Mouse (Mus musculus) inflammation-experienced regulatory T-cells, adult 6 months (primary cell): ENCODE data around the gene Oas1d. TPM values are rescaled to one million over a fixed set of nuclear protein-coding genes. Genes with fewer than 3 reads are reported as not detected.
"Not testable (repeated sequence)": the region's sequence is repeated elsewhere in the genome, so short reads cannot be mapped to it uniquely, and the experiment has no call there.

ENCODE experiments used
- ATAC-seq: one replicate; pipeline ENCODE4 v1.8.0; 2017
- polyA plus RNA-seq, 3 experiments: library from polyadenylated mRNA; unstranded; fragments of 100-300 nt; shearing (Covaris generic); gene quantifications; one replicate each; pipeline ENCODE4 v1.2.1; 2017

Gene Oas1d
- polyA plus RNA-seq = not detected

DNA sequence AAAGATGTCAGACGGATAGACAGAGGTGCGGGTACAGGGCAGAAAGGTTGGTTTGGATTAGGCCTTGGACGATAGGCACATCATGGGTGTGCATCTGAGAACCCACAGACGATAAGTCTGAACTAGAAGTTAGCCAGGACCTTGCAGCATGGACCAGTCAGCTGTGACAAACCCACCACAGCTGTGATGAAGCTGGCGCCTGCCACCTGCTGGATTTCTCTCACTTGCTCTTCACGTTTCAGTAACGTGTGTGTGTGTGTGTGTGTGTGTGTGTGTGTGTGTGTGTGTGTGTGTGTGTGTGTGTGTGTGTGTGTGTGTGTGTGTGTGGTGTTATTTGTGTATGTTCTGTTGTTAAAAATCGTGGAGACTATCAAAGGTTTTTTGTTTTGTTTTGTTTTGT lies at the start of gene Oas1d:
TSS of gene Oas1d (plus strand) at position 333 of the 400 bp plus-strand sequence.
- ATAC-seq = not testable (repeated sequence)

DNA sequence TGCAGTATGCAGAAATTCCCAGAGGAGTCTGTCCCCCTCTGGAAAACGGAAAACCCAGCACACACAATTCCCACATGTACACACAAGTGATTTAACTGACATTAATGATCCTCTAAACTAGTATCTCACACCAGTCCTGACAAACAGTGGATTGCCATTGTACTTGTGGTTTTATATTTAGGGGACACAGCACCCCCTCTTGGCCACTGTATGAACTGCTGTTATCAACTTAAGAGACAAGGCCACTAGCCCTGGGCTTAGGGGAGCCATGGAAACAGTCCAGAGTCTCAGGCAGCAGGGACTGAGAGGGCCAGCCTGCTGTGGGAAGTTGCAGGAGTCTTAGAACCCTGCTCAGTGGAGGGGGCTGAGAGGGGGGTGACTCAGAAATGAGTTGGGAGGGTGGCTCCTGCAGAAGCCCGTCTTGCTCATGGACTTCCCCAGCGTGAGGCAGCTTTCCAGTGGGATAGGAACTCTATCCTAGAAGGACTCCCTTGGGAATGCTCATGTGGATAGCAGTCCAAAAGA lies 48.9 kb upstream of the Oas1d start:
- ATAC-seq = no peak

DNA sequence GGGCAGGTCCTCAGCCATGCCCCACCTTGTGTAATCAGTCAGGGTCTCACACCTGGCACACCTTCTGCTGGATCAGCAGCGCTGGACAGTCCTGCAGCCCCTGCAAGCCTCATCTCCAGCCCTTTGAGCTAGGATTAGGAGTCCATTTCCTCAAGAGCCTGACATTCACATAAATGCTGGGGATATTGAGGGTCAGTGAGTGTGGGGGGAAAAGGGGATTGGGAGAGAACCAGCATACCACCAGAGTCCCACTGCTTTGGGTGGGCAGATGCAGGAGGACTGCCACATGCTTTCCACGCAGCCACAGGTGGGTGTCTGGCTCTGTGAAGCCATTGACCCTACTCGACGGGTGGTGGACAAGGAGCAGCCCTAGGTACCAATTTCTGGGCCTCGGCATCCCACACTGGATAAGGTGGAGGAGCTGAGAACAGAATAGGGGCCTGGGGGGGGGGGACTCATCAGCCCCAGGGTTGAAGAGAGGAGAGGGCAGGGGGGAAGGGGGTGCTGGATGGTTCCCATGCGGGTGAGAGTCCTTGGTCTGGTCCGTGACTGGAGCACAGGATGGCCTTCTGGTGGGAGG lies 44.8 kb upstream of the Oas1d start:
- no peak for ATAC-seq

DNA sequence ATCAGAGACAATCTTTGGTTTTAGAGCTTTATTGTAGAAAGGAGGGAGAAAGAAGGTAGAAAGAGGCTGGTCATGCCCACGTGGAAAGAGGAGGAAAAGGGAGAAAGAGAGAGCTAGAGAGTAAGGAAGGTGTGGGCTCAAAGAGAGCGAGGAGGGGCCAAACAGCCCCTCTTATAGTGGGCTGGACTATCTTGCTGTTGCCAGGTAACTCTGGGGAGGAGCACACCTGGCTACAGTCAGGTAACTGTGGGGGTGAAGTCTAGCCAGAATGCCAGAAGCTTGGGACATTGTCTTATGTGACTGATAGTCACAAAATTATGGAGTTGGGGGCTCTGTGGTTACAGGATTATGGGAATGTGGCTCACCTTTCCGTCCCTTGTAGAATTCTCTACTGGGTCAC lies 44.3 kb upstream of the Oas1d start:
- no peak for ATAC-seq

DNA sequence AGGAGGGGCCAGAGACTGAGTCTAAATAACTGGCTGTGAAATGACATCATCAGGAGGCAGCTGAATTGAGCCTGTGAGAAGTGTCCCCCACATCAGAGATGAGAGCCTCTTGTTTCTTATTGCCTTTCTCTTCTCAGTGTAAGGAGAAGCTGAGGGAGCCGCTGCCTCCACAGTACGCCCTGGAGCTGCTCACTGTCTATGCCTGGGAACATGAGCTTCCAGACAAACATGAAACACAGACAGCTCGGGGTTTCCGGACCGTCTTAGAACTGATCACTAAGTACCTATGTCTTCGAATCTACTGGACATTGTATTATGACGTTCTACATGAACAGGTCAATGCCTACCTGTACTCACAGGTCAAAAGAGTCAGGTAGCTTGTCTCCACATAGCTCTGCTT lies 43.6 kb upstream of the Oas1d start:
- no peak for ATAC-seq

DNA sequence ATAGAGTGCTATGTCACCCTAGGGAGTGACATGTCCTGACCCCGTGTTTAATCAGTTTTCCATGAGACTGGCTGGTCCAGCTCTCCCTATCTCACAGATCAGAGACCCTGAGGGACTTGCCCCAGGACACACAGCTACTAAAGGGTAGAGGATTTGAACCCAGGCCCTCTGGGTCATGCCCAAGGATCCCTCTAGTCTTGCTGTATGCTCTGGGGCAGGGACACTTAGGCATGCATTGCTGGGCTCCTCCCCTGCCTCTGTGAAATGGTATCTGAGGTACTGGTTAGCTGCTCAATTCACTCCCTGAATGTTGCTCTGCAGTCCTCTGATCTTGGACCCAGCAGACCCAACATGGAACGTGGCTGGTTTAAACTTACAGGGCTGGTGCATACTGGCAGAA lies 42.9 kb upstream of the Oas1d start:
- ATAC-seq = no peak

DNA sequence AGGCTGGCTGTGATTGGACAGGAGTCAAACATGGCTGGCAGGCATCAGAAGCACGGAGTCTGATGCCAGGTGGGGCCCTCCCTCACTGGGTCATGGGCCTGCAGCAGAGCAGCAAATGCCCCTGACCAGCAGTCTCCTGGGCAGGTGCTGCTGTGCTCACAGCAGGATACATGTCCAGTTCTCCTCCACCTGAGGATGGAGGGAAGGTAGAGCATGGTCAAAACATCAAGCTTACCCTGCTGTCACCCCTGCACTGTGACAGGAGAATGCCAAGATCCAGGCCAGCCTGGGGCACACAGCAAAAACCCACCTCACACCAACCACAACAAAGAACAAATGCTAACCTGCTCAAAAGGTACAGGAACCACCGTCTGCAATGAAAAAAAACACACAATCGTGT lies 37.5 kb upstream of the Oas1d start:
- ATAC-seq = not testable (repeated sequence)

DNA sequence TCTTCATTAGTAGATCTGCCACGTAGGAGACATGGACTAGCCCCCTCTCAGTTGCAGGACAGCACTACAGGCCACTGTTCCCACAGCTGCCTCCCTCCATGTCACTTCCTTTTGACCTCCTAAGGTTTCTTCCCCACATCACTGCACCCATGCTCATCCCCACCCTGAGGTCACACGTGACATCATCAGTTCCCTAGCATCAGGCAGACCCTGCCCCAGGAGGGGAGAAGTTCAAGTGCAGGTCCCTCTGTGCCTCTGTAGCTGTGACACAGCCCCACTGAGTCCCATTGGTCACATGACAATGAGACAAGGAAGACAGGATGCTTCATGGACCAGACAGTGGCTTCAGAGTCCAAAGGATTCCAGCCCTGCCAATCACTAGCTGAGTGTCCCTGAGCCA lies 36.9 kb upstream of the Oas1d start:
- not testable (repeated sequence) for ATAC-seq

DNA sequence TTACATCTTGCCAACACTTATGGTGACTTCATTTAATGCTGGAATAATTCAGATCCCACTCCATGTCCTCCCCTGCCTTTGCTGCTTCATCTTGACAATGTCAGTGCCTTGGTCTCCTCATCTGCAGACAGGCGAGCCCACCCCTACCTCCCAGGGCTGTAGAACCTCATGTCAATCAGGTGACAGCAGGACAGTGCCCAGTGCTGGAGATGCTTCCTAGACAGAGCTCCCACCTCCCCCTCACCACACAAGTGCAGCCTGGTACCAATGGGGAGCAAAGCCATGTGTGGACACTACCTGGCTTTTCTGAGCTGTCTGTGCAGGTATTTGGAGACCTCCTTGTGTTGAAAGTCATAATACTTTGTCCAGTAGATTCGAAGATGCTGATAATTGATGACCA lies 35.5 kb upstream of the Oas1d start:
- not testable (repeated sequence) for ATAC-seq

DNA sequence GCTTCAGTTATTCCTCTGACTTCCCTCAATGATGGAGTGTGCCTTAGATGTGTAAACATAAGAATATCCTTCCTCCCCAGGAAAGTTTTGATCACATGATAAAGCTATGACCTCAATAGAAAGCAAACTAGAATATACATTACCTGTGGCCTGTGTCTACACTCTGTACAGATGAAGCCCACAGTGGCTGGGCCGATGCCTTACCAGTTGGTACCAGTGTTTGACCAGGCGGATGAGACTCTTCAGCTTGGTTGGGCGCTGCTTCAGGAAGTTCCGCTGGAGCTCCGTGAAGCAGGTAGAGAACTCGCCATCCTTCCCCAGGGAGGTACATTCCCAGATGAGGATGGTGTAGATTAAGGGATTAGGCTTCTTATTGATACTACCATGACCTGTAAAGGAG lies 32.7 kb upstream of the Oas1d start:
- ATAC-seq = not testable (repeated sequence)

DNA sequence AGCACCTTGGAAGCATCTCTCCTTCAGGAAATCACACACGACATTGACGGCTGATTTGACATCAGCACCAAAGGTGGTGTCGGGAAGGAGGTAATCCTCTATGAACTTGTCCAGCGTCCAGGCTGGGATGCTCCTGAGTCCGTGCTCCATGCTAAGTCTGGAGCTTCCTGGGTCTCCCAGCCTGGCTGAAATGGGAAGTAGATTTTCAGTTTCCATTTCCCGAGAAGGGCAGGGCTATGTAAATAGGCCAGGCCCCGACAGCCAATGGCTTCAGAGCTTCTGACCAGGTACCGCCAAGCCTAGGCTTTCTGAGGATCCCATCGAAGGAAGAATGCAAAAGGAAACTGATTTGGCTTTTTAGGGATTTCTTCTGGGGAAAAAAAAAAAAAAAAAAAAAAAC lies 26.9 kb upstream of the Oas1d start, which contains the start of gene Oas1g:
TSS of gene Oas1g (minus strand) at position 201 of the 400 bp plus-strand sequence.
- not testable (repeated sequence) for ATAC-seq

DNA sequence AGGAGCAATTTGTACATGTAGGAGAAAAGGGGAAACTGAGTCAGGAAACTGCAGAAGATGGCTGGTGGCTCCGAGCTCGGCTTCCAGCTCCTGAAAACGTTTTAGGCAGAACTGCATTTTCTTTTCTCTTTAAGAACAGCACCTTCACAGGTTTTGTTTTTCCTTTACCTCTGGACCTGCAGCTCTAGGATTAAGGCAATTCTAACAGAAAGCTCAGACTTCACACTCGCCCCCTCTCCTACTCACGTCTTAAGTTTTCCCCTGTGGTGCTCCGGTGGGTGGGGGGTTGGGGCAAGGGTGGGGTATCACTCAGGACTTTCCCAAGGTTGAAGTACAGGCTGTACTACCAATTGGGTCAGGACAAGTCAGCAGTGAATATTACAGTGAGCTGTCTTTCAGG lies 26.5 kb upstream of the Oas1d start:
- no peak for ATAC-seq

DNA sequence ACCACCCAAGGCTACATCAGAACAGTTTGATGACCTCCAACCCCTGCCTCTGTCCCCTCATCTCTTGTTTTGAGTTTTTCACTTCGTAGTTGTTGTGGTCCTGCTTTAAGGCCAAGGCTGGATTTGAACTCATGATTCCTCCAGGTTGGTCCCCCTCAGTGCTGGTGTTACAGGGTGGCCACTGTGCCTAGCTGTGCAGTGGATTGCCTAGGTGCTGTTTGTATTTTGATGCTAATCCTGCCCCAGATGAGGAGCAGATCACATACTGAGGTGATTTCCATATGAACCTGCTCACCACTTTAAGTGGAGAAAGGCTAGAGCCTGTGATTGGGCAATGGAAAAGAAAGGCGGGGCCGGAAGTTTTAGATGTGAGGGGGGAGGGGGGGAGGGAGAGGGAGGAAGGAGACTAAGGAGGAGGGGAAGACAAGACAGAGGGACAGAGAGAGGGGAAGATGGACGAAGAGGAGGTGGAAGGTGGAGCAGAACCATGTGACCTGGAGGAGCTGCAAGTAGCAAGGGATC lies 26.0 kb upstream of the Oas1d start:
- not testable (repeated sequence) for ATAC-seq

DNA sequence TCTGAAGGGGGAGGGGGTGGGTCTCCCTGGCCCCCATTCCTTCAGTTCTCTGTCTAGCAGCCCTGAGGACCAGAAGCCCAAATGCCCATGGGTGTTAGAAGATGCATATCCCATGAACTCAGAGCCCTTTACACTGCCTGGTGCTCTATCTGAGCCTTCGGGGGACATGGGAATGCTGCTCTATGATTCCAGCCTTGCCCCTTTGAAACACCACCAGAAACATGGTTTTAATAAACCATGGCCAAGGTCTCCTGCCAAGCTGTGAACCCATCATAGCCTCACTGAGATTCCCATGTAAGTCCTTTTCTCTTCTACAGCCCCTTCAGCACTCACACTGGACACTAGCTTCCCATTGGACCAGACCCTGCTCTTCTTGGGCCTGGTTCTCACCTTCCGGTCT lies 24.3 kb upstream of the Oas1d start:
- no peak for ATAC-seq

DNA sequence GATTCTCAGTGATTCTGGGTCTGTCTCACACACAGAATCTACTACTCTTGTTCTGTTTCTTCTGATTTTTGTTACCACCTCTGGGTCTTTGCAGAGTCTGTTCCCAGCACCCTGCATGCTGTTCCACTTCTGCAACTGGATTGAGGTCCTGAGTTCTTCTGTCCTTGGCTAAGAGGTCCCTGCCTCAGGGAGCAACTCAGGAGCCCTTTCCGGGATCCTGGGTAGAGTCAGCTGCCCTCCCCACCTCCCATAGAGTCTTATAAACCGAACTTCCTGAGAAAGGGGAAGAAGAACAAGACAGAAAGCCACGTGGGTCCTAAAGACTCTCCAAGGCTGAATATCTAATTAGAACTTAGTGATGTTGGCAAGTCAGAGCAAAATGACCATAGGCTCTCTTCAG lies 23.3 kb upstream of the Oas1d start:
- no peak for ATAC-seq

DNA sequence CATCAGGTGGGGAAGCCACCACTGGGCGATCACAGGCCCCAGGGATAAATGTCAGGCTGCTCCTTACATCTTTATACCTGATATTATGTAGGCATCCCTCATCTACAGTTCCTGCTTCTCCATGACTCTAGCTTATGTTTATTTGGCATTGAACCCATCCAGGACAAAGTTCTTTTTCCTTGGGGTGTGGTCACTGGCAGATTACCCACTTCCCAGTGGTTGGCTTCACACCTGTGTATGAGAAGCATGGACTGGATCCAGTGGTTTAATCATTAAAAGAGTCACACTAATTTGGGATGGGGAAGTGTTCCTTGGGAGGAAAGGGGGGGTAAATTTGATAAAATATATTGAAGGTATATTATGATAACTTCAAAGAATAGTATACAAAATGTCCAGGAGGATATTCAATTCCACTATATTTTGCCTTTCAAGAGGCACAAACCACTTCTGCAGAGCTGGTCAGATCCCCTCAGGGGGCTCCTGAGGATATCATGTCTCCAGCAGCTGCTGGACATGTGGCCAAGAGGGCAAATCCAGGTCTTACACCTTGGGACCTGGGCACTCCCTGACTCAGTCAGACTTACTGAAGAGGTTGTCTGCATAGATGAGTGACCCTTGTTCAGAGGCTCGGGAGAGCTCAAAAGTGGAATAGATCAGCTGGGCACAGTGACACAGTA lies 22.6 kb upstream of the Oas1d start:
- not testable (repeated sequence) for ATAC-seq

DNA sequence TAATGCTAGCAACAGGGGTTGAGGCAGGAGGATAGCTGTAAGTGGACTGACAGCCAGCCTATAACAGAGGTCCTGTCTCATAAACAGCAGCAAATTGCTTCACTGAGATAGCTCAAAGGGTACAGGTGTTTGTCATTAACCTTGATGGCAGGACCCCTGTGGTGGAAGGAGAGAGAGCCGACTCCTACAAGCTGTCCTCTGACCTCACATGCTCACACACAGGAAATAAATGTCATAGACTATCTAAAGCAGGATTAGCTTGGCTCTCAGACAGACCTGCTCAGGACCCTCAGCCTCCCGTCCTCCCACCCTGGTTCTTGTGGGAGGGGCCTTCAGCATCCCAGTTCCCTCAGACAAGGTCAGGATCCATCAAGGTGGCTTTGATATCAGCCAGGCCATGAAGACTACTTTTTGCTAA lies 22.1 kb upstream of the Oas1d start:
- ATAC-seq = no peak

DNA sequence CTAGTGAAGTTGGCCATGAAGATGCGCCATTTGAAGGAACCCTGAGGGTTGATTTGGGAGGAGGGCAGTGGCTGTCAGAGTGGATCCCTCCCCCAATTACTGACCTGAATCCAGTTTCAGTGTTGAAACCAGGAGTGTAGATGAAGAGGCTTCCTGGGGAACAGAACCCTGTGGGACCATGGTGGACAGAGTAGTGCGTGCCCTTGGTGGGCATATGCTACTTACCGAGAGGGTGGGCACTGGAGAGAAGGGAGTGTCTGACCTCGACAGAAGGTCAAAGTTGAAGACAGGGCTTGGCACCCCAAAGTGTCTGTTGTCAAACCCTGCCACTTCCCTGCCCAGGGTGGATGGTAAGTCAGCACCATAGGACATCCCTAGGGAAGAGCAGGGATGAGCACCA lies 20.5 kb upstream of the Oas1d start:
- not testable (repeated sequence) for ATAC-seq

DNA sequence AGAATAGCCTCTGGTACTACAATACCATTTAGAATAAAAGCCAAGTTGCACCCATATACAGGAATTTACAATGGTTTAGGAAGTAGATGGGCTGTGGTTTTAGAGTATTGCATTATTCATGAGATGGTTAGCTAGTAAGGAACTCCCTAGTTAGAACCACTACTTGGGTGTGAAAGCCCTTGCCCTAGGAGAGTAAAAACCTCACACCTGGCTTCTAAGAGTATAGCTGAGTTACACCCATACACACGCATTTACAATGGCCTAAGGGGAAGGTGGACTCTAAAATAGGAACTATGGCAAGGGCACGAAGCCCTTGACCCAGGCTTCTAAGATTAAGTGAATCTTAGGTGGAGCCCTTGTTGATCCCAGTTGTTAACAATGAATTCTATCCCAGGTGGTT lies 19.6 kb upstream of the Oas1d start:
- ATAC-seq = not testable (repeated sequence)

DNA sequence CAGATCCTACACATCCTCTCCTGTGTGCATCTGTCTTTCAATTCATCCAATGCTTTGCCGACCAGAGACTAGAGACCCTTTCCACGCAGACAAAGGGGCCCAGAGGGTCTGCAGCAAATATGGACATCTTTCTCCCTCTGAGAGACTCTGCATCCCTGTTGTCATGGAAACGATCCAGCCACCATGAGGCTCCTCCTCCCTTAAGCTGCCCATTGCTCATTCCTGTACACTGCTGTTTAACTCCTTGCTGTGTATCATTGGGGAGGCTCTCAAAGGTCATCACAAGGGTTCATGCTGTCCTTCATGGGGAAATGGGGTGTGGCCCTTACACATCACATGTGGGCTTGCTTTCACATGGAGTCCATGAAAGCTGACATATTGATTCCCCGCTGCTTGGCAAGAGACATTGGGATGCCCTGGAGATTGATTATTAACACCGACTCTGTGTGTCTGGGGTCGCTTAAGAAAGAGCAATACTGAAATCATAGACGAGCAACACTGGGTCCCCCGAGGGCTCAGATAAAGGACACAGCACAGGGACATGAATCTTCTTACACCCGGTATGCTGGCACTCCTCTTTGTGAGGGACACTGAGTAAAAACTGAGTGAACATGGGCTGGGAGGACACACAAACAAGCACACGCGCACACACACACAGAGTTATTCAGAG lies 19.0 kb upstream of the Oas1d start:
- ATAC-seq = no peak

DNA sequence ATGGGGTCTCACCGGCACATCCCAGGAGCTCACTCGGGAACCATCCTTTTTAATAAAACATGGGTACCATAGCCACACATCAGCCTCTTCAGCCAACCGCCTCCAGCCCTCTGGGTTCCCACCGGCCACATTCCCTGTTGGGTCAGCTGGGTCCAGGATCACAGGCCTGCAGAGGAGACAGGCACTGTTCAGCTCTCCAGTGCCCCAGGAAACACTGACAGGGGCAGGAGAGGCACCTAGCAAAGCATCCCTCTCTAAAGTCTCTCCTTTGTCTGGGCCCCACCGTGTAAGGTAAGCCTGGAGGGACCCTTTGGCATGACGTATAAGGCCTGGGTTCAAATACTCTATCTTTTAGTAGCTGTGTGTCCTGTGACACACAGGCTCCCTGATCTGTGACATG lies 16.0 kb upstream of the Oas1d start:
- no peak for ATAC-seq

DNA sequence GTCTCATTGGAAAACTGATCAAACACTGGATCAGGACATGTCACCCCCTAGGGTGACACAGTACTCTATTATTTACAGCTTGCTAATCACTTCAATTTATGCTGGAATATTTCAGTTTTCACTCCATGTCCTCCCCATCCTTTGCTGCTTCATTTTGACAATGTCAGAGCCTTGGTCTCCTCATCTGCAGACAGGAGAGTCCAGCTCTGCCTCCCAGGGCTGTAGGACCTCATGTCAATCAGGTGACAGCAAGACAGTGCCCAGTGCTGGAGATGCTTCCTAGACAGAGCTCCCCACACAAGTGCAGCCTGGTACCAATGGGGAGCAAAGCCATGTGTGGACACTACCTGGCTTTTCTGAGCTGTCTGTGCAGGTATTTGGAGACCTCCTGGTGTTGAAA lies 15.6 kb upstream of the Oas1d start:
- ATAC-seq = no peak

DNA sequence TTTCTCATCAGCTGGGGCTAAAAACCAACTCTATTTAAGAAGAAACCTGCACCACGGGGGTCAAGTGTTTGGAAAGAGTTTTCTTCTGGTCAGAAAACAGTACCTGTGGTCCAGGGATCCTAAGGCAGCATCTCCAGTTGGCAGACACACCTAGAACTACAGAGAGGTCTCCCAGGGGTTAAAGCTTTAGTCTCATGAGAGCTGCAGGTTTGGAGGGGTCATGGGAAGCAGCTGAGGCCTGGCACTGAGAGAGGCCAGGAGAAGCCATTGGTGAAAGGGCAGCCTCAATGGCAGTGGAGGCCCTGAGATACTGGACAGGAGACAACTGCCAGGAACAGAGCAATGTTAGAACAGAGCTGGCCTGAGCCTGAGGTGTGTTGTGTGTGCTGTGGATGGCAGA lies 13.7 kb upstream of the Oas1d start:
- no peak for ATAC-seq

DNA sequence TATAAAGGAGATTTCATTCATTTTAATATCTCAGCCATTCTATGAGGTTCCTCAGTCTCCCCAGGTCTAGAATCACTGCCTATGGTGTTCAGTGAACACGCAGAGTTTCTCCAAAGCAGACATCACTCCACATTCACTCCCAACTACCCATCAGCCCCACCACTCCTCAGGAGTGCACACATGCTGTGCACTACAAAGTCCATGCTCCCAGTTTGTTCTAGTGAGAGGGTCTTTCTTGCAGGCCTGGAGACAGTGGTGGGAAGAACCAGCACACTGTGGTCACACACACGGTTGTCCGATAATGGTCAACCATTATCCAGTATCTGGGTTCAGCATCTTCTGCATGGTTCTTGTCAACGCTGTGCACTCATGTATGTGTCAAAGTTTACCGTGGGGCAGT lies 12.3 kb upstream of the Oas1d start:
- ATAC-seq = no peak
